10 mouse cellular contexts compared by ENCODE assay signal in the genomic region with DNA sequence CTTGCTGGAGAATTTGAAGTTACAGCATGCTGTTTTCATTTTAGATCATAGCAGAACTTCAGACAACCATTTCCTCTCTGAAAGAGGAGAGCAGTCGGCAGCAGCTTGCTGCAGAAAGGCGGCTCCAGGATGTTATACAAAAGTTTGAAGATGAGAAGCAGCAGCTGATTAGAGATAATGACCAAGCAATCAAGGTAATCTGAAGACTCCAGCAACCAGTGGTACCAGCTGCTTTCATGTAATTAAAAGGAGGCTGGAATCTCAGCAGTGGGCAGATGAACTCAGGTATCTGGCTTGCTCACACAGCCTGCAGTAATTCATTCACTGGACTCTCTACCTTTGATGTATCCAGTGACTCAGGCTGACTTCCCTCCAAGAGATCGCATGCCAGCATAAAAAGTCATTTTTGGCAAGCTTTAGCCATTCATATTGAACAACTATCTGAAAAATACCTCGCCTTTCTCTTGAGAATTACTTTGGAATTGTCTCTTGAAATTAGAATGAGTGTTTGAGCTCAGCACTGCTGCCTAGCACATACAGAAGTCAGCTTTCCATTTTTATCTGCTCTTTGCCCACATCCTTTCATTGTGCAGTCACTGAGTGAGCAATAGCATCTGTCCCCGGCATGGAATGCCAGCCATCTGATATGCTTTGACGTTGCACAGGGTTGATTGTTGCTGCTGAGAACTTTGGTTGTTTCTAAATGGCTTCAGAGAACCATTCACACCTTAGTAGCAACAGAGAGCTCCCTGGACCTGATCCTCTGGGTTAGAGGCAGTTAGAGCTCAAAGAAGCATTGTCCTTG.
A peak's percentile ranks its signal among the peaks of the same experiment; 100 is the strongest.
DNase-seq lines count a peak whose midpoint lies in the region; ATAC-seq and TF ChIP-seq lines count a peak whose summit lies in the region.
"Had no signal": no experiment of that assay in that cellular context is flagged by ENCODE, and none has a peak within 500 bp of the region (broad histone marks: within the 10 kb centered on the region; RNA-seq: fewer than 3 reads in every experiment).

No protein-coding gene starts in this region.

- no peak for DNase-seq in heart, adult 8-10 months (ENCODE audit: low spot score)
- no peak for DNase-seq in midbrain, postnatal 0 days (ENCODE audit: low spot score)
- peak; percentile 28 for DNase-seq in fibroblast of lung, adult 2 months (ENCODE audit: low read depth)
- DNase-seq in right cerebral cortex, postnatal 36 days (ENCODE audit: low spot score in 2 of 2), result peak; percentile 13 to 19
- no peak for DNase-seq in cerebellum, adult 8-10 months

- no peak for ATAC-seq in heart, embryonic 11.5 days (replicated peaks; ENCODE audit: insufficient number of reproducible peaks, low FRiP score, low TSS enrichment)
- ATAC-seq in midbrain, postnatal 0 days (ENCODE audit: low FRiP score), result no peak
- no peak for ATAC-seq in midbrain, embryonic 13.5 days
- ATAC-seq in megakaryocyte progenitor cell, adult 5-6 weeks (replicated peaks; ENCODE audit: poor library complexity), result no peak

- 37% methylated on average over 6 of the region's 6 CpGs for WGBS in heart, embryonic 11.5 days (ENCODE audit: insufficient replicate concordance)
- WGBS in midbrain, postnatal 0 days, result 62% methylated on average over 6 of the region's 6 CpGs
- WGBS in midbrain, embryonic 13.5 days, result 77% methylated on average over 6 of the region's 6 CpGs

- H3K27ac ChIP-seq in heart, embryonic 11.5 days (ENCODE audit: low read depth, low read length), result 0 out of 2 replicates have a peak overlapping the region, but pooled peaks have one; percentile 12
- 0 out of 2 replicates have a peak overlapping the region, but pooled peaks have one; percentile 18 for H3K27ac ChIP-seq in midbrain, postnatal 0 days (ENCODE audit: low read depth, low read length)
- no peak overlapping the region for H3K27ac ChIP-seq in midbrain, embryonic 13.5 days
- H3K27ac ChIP-seq: kidney, postnatal 0 days; neural tube, embryonic 13.5 days had no signal

- H3K4me3 ChIP-seq in heart, embryonic 11.5 days (ENCODE audit: low read depth, low read length), result no peak overlapping the region
- no peak overlapping the region for H3K4me3 ChIP-seq in midbrain, postnatal 0 days (ENCODE audit: low read depth, low read length)
- no peak overlapping the region for H3K4me3 ChIP-seq in midbrain, embryonic 13.5 days (replicated peaks)
- H3K4me3 ChIP-seq: neural tube, embryonic 13.5 days had no signal

- H3K9me3 ChIP-seq in heart, embryonic 11.5 days (replicated peaks; ENCODE audit: control insufficient read depth, low read length), result no peaks in the 10 kb centered on the region
- no peaks in the 10 kb centered on the region for H3K9me3 ChIP-seq in midbrain, postnatal 0 days (ENCODE audit: low read length)
- H3K9me3 ChIP-seq in midbrain, embryonic 13.5 days, result no peaks in the 10 kb centered on the region; the same call in 1 of the 2 replicates
- H3K9me3 ChIP-seq: neural tube, embryonic 13.5 days had no signal

- peaks cover 6% of the 10 kb centered on the region; the same call in 1 of the 2 replicates for H3K4me1 ChIP-seq in heart, embryonic 11.5 days (ENCODE audit: control insufficient read depth, insufficient read depth, low read length)
- no peaks in the 10 kb centered on the region for H3K4me1 ChIP-seq in midbrain, postnatal 0 days (ENCODE audit: insufficient read depth, low read length)
- H3K4me1 ChIP-seq in midbrain, embryonic 13.5 days (replicated peaks), result no peaks in the 10 kb centered on the region
- H3K4me1 ChIP-seq: neural tube, embryonic 13.5 days had no signal

- no peaks in the 10 kb centered on the region for H3K36me3 ChIP-seq in heart, embryonic 11.5 days (ENCODE audit: control insufficient read depth, insufficient read depth, low read length)
- peaks cover 3% of the 10 kb centered on the region; the same call in 1 of the 2 replicates for H3K36me3 ChIP-seq in midbrain, postnatal 0 days (ENCODE audit: insufficient read depth, low read length)
- H3K36me3 ChIP-seq in midbrain, embryonic 13.5 days, result peaks cover 19% of the 10 kb centered on the region
- H3K36me3 ChIP-seq: neural tube, embryonic 13.5 days had no signal

- H3K4me2 ChIP-seq in heart, embryonic 11.5 days, result no peak overlapping the region
- no peak overlapping the region for H3K4me2 ChIP-seq in midbrain, postnatal 0 days (ENCODE audit: low read depth, low read length, poor library complexity, severe bottlenecking)
- H3K4me2 ChIP-seq in midbrain, embryonic 13.5 days (replicated peaks), result no peak overlapping the region
- H3K4me2 ChIP-seq: neural tube, embryonic 13.5 days had no signal

- no peak overlapping the region for H3K9ac ChIP-seq in heart, embryonic 11.5 days (ENCODE audit: low read depth, low read length)
- no peak overlapping the region for H3K9ac ChIP-seq in midbrain, postnatal 0 days (replicated peaks; ENCODE audit: low read length, poor library complexity, severe bottlenecking)
- no peak overlapping the region for H3K9ac ChIP-seq in midbrain, embryonic 13.5 days (replicated peaks)
- H3K9ac ChIP-seq: neural tube, embryonic 13.5 days had no signal

- no peak for TF ChIP-seq CTCF in midbrain, postnatal 0 days (IDR thresholded peaks at IDR 0.05)

- H3K27me3 ChIP-seq in heart, embryonic 11.5 days (ENCODE audit: control insufficient read depth, insufficient read depth, low read length), result no peaks in the 10 kb centered on the region
- no peaks in the 10 kb centered on the region for H3K27me3 ChIP-seq in midbrain, postnatal 0 days (ENCODE audit: insufficient read depth, low read length)
- no peaks in the 10 kb centered on the region for H3K27me3 ChIP-seq in midbrain, embryonic 13.5 days
- H3K27me3 ChIP-seq: neural tube, embryonic 13.5 days had no signal

Comparison
In these comparisons a context has a peak if more than half of its experiments do, and no peak if none do; other contexts are left out.
1. DNase-seq: peak in fibroblast of lung, adult 2 months (single experiment) and right cerebral cortex, postnatal 36 days (2 of 2); none in heart, adult 8-10 months (single experiment), midbrain, postnatal 0 days (single experiment) and cerebellum, adult 8-10 months (single experiment).